In genomic region chr17:56278340-56278739, GRCm38 (mm10) we compare ENCODE assay signal across 15 mouse cellular contexts. TPM values are rescaled to one million over a fixed set of nuclear protein-coding genes. Genes with fewer than 3 reads are reported as not detected.
DNase-seq lines count a peak whose midpoint lies in the region; ATAC-seq and TF ChIP-seq lines count a peak whose summit lies in the region.
"Had no signal": no experiment of that assay in that cellular context is flagged by ENCODE, and none has a peak within 500 bp of the region (broad histone marks: within the 10 kb centered on the region; RNA-seq: fewer than 3 reads in every experiment).

No protein-coding gene starts in this region.

- no peak overlapping the region for H3K4me3 ChIP-seq in heart, embryonic 14.5 days (ENCODE audit: control insufficient read depth in 1 of 2, insufficient read depth in 1 of 2, low read depth in 1 of 2, low read length in 2 of 2)
- no peak overlapping the region for H3K4me3 ChIP-seq in CH12.LX (replicated peaks in 1 of 3; ENCODE audit: low read depth in 2 of 3, low read length in 2 of 3, poor library complexity in 1 of 3)
- no peak overlapping the region for H3K4me3 ChIP-seq in intestine, embryonic 15.5 days (replicated peaks)
- H3K4me3 ChIP-seq in liver, postnatal 0 days (ENCODE audit: low read depth, low read length) = no peak overlapping the region
- no peak overlapping the region for H3K4me3 ChIP-seq in hindbrain, embryonic 12.5 days
- H3K4me3 ChIP-seq in hindbrain, embryonic 16.5 days (ENCODE audit: low read length) = no peak overlapping the region
- H3K4me3 ChIP-seq: midbrain, embryonic 15.5 days had no signal

- H3K9me3 ChIP-seq in heart, embryonic 14.5 days (ENCODE audit: control insufficient read depth, low read length) = no peaks in the 10 kb centered on the region
- no peaks in the 10 kb centered on the region for H3K9me3 ChIP-seq in CH12.LX (replicated peaks; ENCODE audit: low read length)
- no peaks in the 10 kb centered on the region for H3K9me3 ChIP-seq in intestine, embryonic 15.5 days
- H3K9me3 ChIP-seq in liver, postnatal 0 days (ENCODE audit: low read length) = no peaks in the 10 kb centered on the region
- H3K9me3 ChIP-seq in hindbrain, embryonic 12.5 days (replicated peaks) = no peaks in the 10 kb centered on the region
- H3K9me3 ChIP-seq in hindbrain, embryonic 16.5 days (ENCODE audit: control insufficient read depth, low read length) = no peaks in the 10 kb centered on the region
- H3K9me3 ChIP-seq: limb, embryonic 13.5 days; midbrain, embryonic 15.5 days had no signal

- peaks cover 29% of the 10 kb centered on the region for H3K79me2 ChIP-seq in CH12.LX (replicated peaks; ENCODE audit: control insufficient read depth, extremely low read depth, insufficient read depth, poor library complexity, severe bottlenecking)

- 89% methylated on average over 5 of the region's 5 CpGs for WGBS in heart, embryonic 14.5 days
- WGBS in intestine, embryonic 15.5 days = 76% methylated on average over 5 of the region's 5 CpGs
- WGBS in liver, postnatal 0 days (ENCODE audit: insufficient replicate concordance) = 88% methylated on average over 5 of the region's 5 CpGs
- WGBS in hindbrain, embryonic 12.5 days = 94% methylated on average over 5 of the region's 5 CpGs
- WGBS in hindbrain, embryonic 16.5 days = 96% methylated on average over 5 of the region's 5 CpGs

- peaks cover 8 to 24% of the 10 kb centered on the region in 2 experiments for H3K4me1 ChIP-seq in heart, embryonic 14.5 days (ENCODE audit: control insufficient read depth in 2 of 2, insufficient read depth in 2 of 2, low read length in 2 of 2)
- H3K4me1 ChIP-seq in CH12.LX (ENCODE audit: control insufficient read depth in 1 of 2, insufficient read depth in 2 of 2) = peaks cover 36 to 57% of the 10 kb centered on the region in 2 experiments
- H3K4me1 ChIP-seq in intestine, embryonic 15.5 days (replicated peaks) = peaks cover 29% of the 10 kb centered on the region
- peaks cover 31% of the 10 kb centered on the region for H3K4me1 ChIP-seq in liver, postnatal 0 days (ENCODE audit: insufficient read depth)
- peaks cover 16% of the 10 kb centered on the region for H3K4me1 ChIP-seq in hindbrain, embryonic 12.5 days
- H3K4me1 ChIP-seq in hindbrain, embryonic 16.5 days (ENCODE audit: control insufficient read depth, insufficient read depth, low read depth, low read length) = peaks cover 12% of the 10 kb centered on the region

- no peak for TF ChIP-seq RAD21 in CH12.LX (IDR thresholded peaks at IDR 0.05; ENCODE audit: low read depth, low read length)

- ATAC-seq in heart, embryonic 14.5 days (ENCODE audit: insufficient number of reproducible peaks, insufficient read depth, low FRiP score, low read depth) = no peak
- ATAC-seq in intestine, embryonic 15.5 days = no peak
- no peak for ATAC-seq in liver, postnatal 0 days
- no peak for ATAC-seq in hindbrain, embryonic 12.5 days (ENCODE audit: low FRiP score)
- ATAC-seq in hindbrain, embryonic 16.5 days = no peak
- ATAC-seq: midbrain, embryonic 15.5 days had no signal

- peak overlapping the region; percentile 34; the same call in 1 of the 2 replicates for H3K9ac ChIP-seq in heart, embryonic 14.5 days (ENCODE audit: low read length)
- peak overlapping the region; percentile 81 for H3K9ac ChIP-seq in CH12.LX (ENCODE audit: insufficient read depth, low read depth)
- H3K9ac ChIP-seq in intestine, embryonic 15.5 days = no peak overlapping the region
- no peak overlapping the region; the same call in 1 of the 2 replicates for H3K9ac ChIP-seq in liver, postnatal 0 days (replicated peaks)
- H3K9ac ChIP-seq in hindbrain, embryonic 12.5 days = no peak overlapping the region
- no peak overlapping the region for H3K9ac ChIP-seq in hindbrain, embryonic 16.5 days (ENCODE audit: low read depth, low read length)
- H3K9ac ChIP-seq: limb, embryonic 13.5 days; midbrain, embryonic 15.5 days had no signal

- TF ChIP-seq EP300 in CH12.LX (IDR thresholded peaks at IDR 0.05; ENCODE audit: low read length) = no peak; the same call in 1 of the 2 replicates
- no peak for TF ChIP-seq EP300 in liver, postnatal 0 days (IDR thresholded peaks at IDR 0.05; ENCODE audit: low read depth)

- no peaks in the 10 kb centered on the region for H3K27me3 ChIP-seq in heart, embryonic 14.5 days (ENCODE audit: control insufficient read depth, insufficient read depth, low read length)
- no peaks in the 10 kb centered on the region for H3K27me3 ChIP-seq in CH12.LX (replicated peaks)
- H3K27me3 ChIP-seq in intestine, embryonic 15.5 days (replicated peaks) = no peaks in the 10 kb centered on the region
- no peaks in the 10 kb centered on the region for H3K27me3 ChIP-seq in liver, postnatal 0 days (ENCODE audit: insufficient read depth, low read length)
- no peaks in the 10 kb centered on the region for H3K27me3 ChIP-seq in hindbrain, embryonic 12.5 days
- H3K27me3 ChIP-seq in hindbrain, embryonic 16.5 days (replicated peaks; ENCODE audit: control insufficient read depth, insufficient read depth, low read length) = no peaks in the 10 kb centered on the region
- H3K27me3 ChIP-seq: limb, embryonic 13.5 days; midbrain, embryonic 15.5 days had no signal

- dilution Hi-C loops in CH12.LX (cut with MboI; ENCODE audit: extremely low pct_ligation_motif_present, extremely low pct_unique_long_range_greater_than_20kb, low sequenced_read_pairs) = no loop called here

- no peak for DNase-seq in heart, adult 9 months (ENCODE audit: low spot score in 2 of 2)
- DNase-seq in CH12.LX (ENCODE audit: extremely low read depth) = no peak
- no peak for DNase-seq in liver, postnatal 0 days
- DNase-seq: adrenal gland, postnatal 14 days; cerebellum, postnatal 14 days; kidney, postnatal 4 days; right cerebral cortex, postnatal 4 days had no signal

- no peak for TF ChIP-seq POLR2A in CH12.LX (IDR thresholded peaks at IDR 0.05; ENCODE audit: low read depth, low read length)

- in situ Hi-C loops in CH12.LX (cut with MboI; ENCODE audit: low pct_ligation_motif_present, low pct_unique_long_range_greater_than_20kb, low sequenced_read_pairs) = no loop called here

- no peak overlapping the region for H3K4me2 ChIP-seq in heart, embryonic 14.5 days (ENCODE audit: low read length)
- peak overlapping the region; percentile 69 for H3K4me2 ChIP-seq in CH12.LX (ENCODE audit: insufficient read depth, low read depth, poor library complexity, severe bottlenecking)
- H3K4me2 ChIP-seq in intestine, embryonic 15.5 days (replicated peaks) = 0 out of 2 replicates have a peak overlapping the region, but pooled peaks have one; percentile 9
- no peak overlapping the region for H3K4me2 ChIP-seq in liver, postnatal 0 days (ENCODE audit: low read depth, low read length)
- H3K4me2 ChIP-seq in hindbrain, embryonic 12.5 days (replicated peaks) = no peak overlapping the region
- no peak overlapping the region for H3K4me2 ChIP-seq in hindbrain, embryonic 16.5 days (ENCODE audit: low read length)
- H3K4me2 ChIP-seq: midbrain, embryonic 15.5 days had no signal

- TF ChIP-seq CTCF in CH12.LX (conservative IDR thresholded peaks at IDR 0.05 in 1 of 2, IDR thresholded peaks at IDR 0.05 in 1 of 2; ENCODE audit: low read depth in 2 of 2, low read length in 2 of 2) = no peak
- no peak for TF ChIP-seq CTCF in liver, postnatal 0 days (IDR thresholded peaks at IDR 0.05; ENCODE audit: low read depth)

- H3K27ac ChIP-seq in heart, embryonic 14.5 days (replicated peaks in 1 of 2; ENCODE audit: control insufficient read depth in 1 of 2, insufficient read depth in 1 of 2, low read depth in 2 of 2, low read length in 2 of 2) = peak overlapping the region; percentile 93 to 97
- peak overlapping the region; percentile 89 for H3K27ac ChIP-seq in CH12.LX (ENCODE audit: insufficient read depth, low read depth)
- peak overlapping the region; percentile 95 for H3K27ac ChIP-seq in intestine, embryonic 15.5 days
- H3K27ac ChIP-seq in liver, postnatal 0 days (ENCODE audit: low read depth) = peak overlapping the region; percentile 96
- no peak overlapping the region for H3K27ac ChIP-seq in hindbrain, embryonic 12.5 days
- H3K27ac ChIP-seq in hindbrain, embryonic 16.5 days (ENCODE audit: low read depth, low read length) = no peak overlapping the region
- H3K27ac ChIP-seq: midbrain, embryonic 15.5 days had no signal

- peaks cover 63% of the 10 kb centered on the region for H3K36me3 ChIP-seq in heart, embryonic 14.5 days (ENCODE audit: control insufficient read depth, insufficient read depth, low read length)
- H3K36me3 ChIP-seq in CH12.LX (replicated peaks in 1 of 2; ENCODE audit: control insufficient read depth in 1 of 2, insufficient read depth in 1 of 2, low read length in 1 of 2) = peaks cover 30 to 55% of the 10 kb centered on the region in 2 experiments
- peaks cover 22% of the 10 kb centered on the region for H3K36me3 ChIP-seq in intestine, embryonic 15.5 days
- peaks cover 41% of the 10 kb centered on the region for H3K36me3 ChIP-seq in liver, postnatal 0 days (replicated peaks; ENCODE audit: insufficient read depth, low read length)
- H3K36me3 ChIP-seq in hindbrain, embryonic 12.5 days = peaks cover 13% of the 10 kb centered on the region
- no peaks in the 10 kb centered on the region for H3K36me3 ChIP-seq in hindbrain, embryonic 16.5 days (ENCODE audit: control insufficient read depth, insufficient read depth, low read length)
- H3K36me3 ChIP-seq: midbrain, embryonic 15.5 days had no signal

RNA-seq across cellular contexts. Expression of gene Ticam1, which starts 1.8 kb away (rescaled TPM):
- 9.2 and 9.3 TPM in 2 replicates for polyA plus RNA-seq in heart, embryonic 14.5 days (2014; fragmentation: Nextera tagmentation; extraction: Ambion mirVana)
- total RNA-seq in CH12.LX (2012; rRNA removed) (15.9 and 17.6 TPM in 2 replicates), CH12.LX (2014; rRNA removed) (4.5 and 6.4 TPM in 2 replicates)
- 14.6 and 18.6 TPM in 2 replicates for polyA plus RNA-seq in CH12.LX (2012; ENCODE audit: insufficient read length, low read depth)
- polyA plus RNA-seq in intestine, embryonic 15.5 days (2015; fragmentation: Nextera tagmentation; extraction: Ambion mirVana) = 11.3 and 13.3 TPM in 2 replicates
- polyA plus RNA-seq in liver, postnatal 0 days (2015; fragmentation: Nextera tagmentation; extraction: Ambion mirVana) = 2.6 and 3.1 TPM in 2 replicates
- 2.3 and 2.5 TPM in 2 replicates for polyA plus RNA-seq in hindbrain, embryonic 12.5 days (2016; fragmentation: Nextera tagmentation; extraction: Ambion mirVana)
- polyA plus RNA-seq in hindbrain, embryonic 16.5 days (2015; fragmentation: Nextera tagmentation; extraction: Ambion mirVana) = 1.5 and 1.9 TPM in 2 replicates

RNA-seq across cellular contexts. Expression of gene Plin3, which starts 14.3 kb away (rescaled TPM):
- 66.4 and 70.9 TPM in 2 replicates for polyA plus RNA-seq in heart, embryonic 14.5 days (2014; fragmentation: Nextera tagmentation; extraction: Ambion mirVana)
- total RNA-seq in CH12.LX (2012; rRNA removed) = 18.8 and 23.3 TPM in 2 replicates
- 17.0 and 17.3 TPM in 2 replicates for total RNA-seq in CH12.LX (2014; rRNA removed)
- 17.9 and 18.5 TPM in 2 replicates for polyA plus RNA-seq in CH12.LX (2012; ENCODE audit: insufficient read length, low read depth)
- 153 and 195 TPM in 2 replicates for polyA plus RNA-seq in intestine, embryonic 15.5 days (2015; fragmentation: Nextera tagmentation; extraction: Ambion mirVana)
- 25.8 and 26.8 TPM in 2 replicates for polyA plus RNA-seq in liver, postnatal 0 days (2015; fragmentation: Nextera tagmentation; extraction: Ambion mirVana)
- polyA plus RNA-seq in hindbrain, embryonic 12.5 days (2016; fragmentation: Nextera tagmentation; extraction: Ambion mirVana) = 37.1 and 37.2 TPM in 2 replicates
- polyA plus RNA-seq in hindbrain, embryonic 16.5 days (2015; fragmentation: Nextera tagmentation; extraction: Ambion mirVana) = 15.5 and 21.1 TPM in 2 replicates

RNA-seq across cellular contexts. Expression of gene Fem1a, which starts 21.7 kb away (rescaled TPM):
- polyA plus RNA-seq in heart, embryonic 14.5 days (2014; fragmentation: Nextera tagmentation; extraction: Ambion mirVana) = 23.6 and 25.9 TPM in 2 replicates
- total RNA-seq in CH12.LX (2012; rRNA removed) = 26.0 and 28.0 TPM in 2 replicates
- total RNA-seq in CH12.LX (2014; rRNA removed) = 14.9 and 17.5 TPM in 2 replicates
- 14.7 and 16.6 TPM in 2 replicates for polyA plus RNA-seq in CH12.LX (2012; ENCODE audit: insufficient read length, low read depth)
- polyA plus RNA-seq in intestine, embryonic 15.5 days (2015; fragmentation: Nextera tagmentation; extraction: Ambion mirVana) = 12.5 and 12.8 TPM in 2 replicates
- polyA plus RNA-seq in liver, postnatal 0 days (2015; fragmentation: Nextera tagmentation; extraction: Ambion mirVana) = 5.1 and 5.2 TPM in 2 replicates
- polyA plus RNA-seq in hindbrain, embryonic 12.5 days (2016; fragmentation: Nextera tagmentation; extraction: Ambion mirVana) = 19.5 and 19.8 TPM in 2 replicates
- 17.4 and 18.2 TPM in 2 replicates for polyA plus RNA-seq in hindbrain, embryonic 16.5 days (2015; fragmentation: Nextera tagmentation; extraction: Ambion mirVana)

RNA-seq across cellular contexts. Expression of gene Arrdc5, which starts 21.7 kb away (rescaled TPM):
- not detected in 2 replicates for polyA plus RNA-seq in heart, embryonic 14.5 days (2014; fragmentation: Nextera tagmentation; extraction: Ambion mirVana)
- total RNA-seq in CH12.LX (2012; rRNA removed) (not detected in 2 replicates), CH12.LX (2014; rRNA removed) (not detected in 2 replicates)
- 0.23 TPM in 1 of 2 replicates, not detected in the other for polyA plus RNA-seq in CH12.LX (2012; ENCODE audit: insufficient read length, low read depth)
- not detected in 2 replicates for polyA plus RNA-seq in intestine, embryonic 15.5 days (2015; fragmentation: Nextera tagmentation; extraction: Ambion mirVana)
- polyA plus RNA-seq in liver, postnatal 0 days (2015; fragmentation: Nextera tagmentation; extraction: Ambion mirVana) = not detected in 2 replicates
- not detected in 2 replicates for polyA plus RNA-seq in hindbrain, embryonic 12.5 days (2016; fragmentation: Nextera tagmentation; extraction: Ambion mirVana)
- not detected in 2 replicates for polyA plus RNA-seq in hindbrain, embryonic 16.5 days (2015; fragmentation: Nextera tagmentation; extraction: Ambion mirVana)
- total RNA-seq: adrenal gland, postnatal 14 days; granulocyte monocyte progenitor cell, adult 5-6 weeks; MEL had no signal
- polyA plus RNA-seq: limb, embryonic 13.5 days; midbrain, embryonic 15.5 days had no signal

RNA-seq across cellular contexts. Expression of gene Uhrf1, which starts 24.8 kb away (rescaled TPM):
- 42.8 and 44.6 TPM in 2 replicates for polyA plus RNA-seq in heart, embryonic 14.5 days (2014; fragmentation: Nextera tagmentation; extraction: Ambion mirVana)
- total RNA-seq in CH12.LX (2012; rRNA removed) = 220 and 249 TPM in 2 replicates
- total RNA-seq in CH12.LX (2014; rRNA removed) = 144 and 161 TPM in 2 replicates
- polyA plus RNA-seq in CH12.LX (2012; ENCODE audit: insufficient read length, low read depth) = 184 and 249 TPM in 2 replicates
- polyA plus RNA-seq in intestine, embryonic 15.5 days (2015; fragmentation: Nextera tagmentation; extraction: Ambion mirVana) = 124 and 125 TPM in 2 replicates
- polyA plus RNA-seq in liver, postnatal 0 days (2015; fragmentation: Nextera tagmentation; extraction: Ambion mirVana) = 37.8 and 43.5 TPM in 2 replicates
- polyA plus RNA-seq in hindbrain, embryonic 12.5 days (2016; fragmentation: Nextera tagmentation; extraction: Ambion mirVana) = 95.7 and 99.9 TPM in 2 replicates
- 23.3 and 28.2 TPM in 2 replicates for polyA plus RNA-seq in hindbrain, embryonic 16.5 days (2015; fragmentation: Nextera tagmentation; extraction: Ambion mirVana)

Comparison
In these comparisons a context has a peak if more than half of its experiments do, and no peak if none do; other contexts are left out.
1. H3K27ac ChIP-seq: peak in heart, embryonic 14.5 days (2 of 2), CH12.LX (single experiment), intestine, embryonic 15.5 days (single experiment) and liver, postnatal 0 days (single experiment); none in hindbrain, embryonic 12.5 days (single experiment) and hindbrain, embryonic 16.5 days (single experiment).
2. H3K4me2 ChIP-seq: peak in CH12.LX (single experiment) and intestine, embryonic 15.5 days (single experiment); none in heart, embryonic 14.5 days (single experiment), liver, postnatal 0 days (single experiment), hindbrain, embryonic 12.5 days (single experiment) and hindbrain, embryonic 16.5 days (single experiment).
3. H3K9ac ChIP-seq: peak in heart, embryonic 14.5 days (single experiment) and CH12.LX (single experiment); none in intestine, embryonic 15.5 days (single experiment), liver, postnatal 0 days (single experiment), hindbrain, embryonic 12.5 days (single experiment) and hindbrain, embryonic 16.5 days (single experiment).